Mouse (Mus musculus) heart, embryonic 14.5 days (tissue): ENCODE results near the gene Cacna1d. TPM values are rescaled to one million over a fixed set of nuclear protein-coding genes. Genes with fewer than 3 reads are reported as not detected.

Source experiments
- ATAC-seq: fragments of 200-750 bp; cut with Nextera tagmentation; 2 replicates; pipeline ENCODE4 v1.8.0; 2017; ENCODE audit warnings: low read depth, moderate TSS enrichment; ENCODE audit not compliant: insufficient number of reproducible peaks, insufficient read depth, low FRiP score
- H3K27ac ChIP-seq, 2 experiments: fragments of 200-500 bp in 1 of 2; fragments of 300-500 bp in 1 of 2; sonication (generic) in 1 of 2; replicated peaks in 1 of 2; 2 replicates each; pipeline ENCODE4 v1.5.1; 2012 to 2014; ENCODE audit warnings: low read depth in 2 of 2, low read length in 2 of 2, control low read depth in 1 of 2, mild to moderate bottlenecking in 1 of 2, mixed read lengths in 1 of 2; ENCODE audit not compliant: control insufficient read depth in 1 of 2, insufficient read depth in 1 of 2
- H3K27me3 ChIP-seq: fragments of 300-500 bp; sonication (generic); 2 replicates; pipeline ENCODE4 v1.6.1; 2014; ENCODE audit warnings: mild to moderate bottlenecking, low read length, control low read depth; ENCODE audit not compliant: control insufficient read depth, insufficient read depth
- H3K36me3 ChIP-seq: fragments of 300-500 bp; sonication (generic); 2 replicates; pipeline ENCODE4 v1.6.1; 2014; ENCODE audit warnings: mild to moderate bottlenecking, control low read depth, low read length, mixed read lengths; ENCODE audit not compliant: control insufficient read depth, insufficient read depth
- H3K4me1 ChIP-seq, 2 experiments: fragments of 200-500 bp in 1 of 2; fragments of 300-500 bp in 1 of 2; sonication (generic) in 1 of 2; 2 replicates each; pipeline ENCODE4 v1.6.1; 2012 to 2014; ENCODE audit warnings: low read length in 2 of 2, control low read depth in 1 of 2, mixed read lengths in 1 of 2; ENCODE audit not compliant: control insufficient read depth in 2 of 2, insufficient read depth in 2 of 2
- H3K4me2 ChIP-seq: fragments of 300-500 bp; sonication (generic); 2 replicates; pipeline ENCODE4 v1.6.1; 2014; ENCODE audit warnings: mild to moderate bottlenecking, low read length
- H3K4me3 ChIP-seq, 2 experiments: fragments of 200-500 bp in 1 of 2; fragments of 300-500 bp in 1 of 2; sonication (generic) in 1 of 2; 2 replicates each; pipeline ENCODE4 v1.5.1; 2012 to 2014; ENCODE audit warnings: low read length in 2 of 2, mild to moderate bottlenecking in 2 of 2, control low read depth in 1 of 2, low read depth in 1 of 2, moderate library complexity in 1 of 2; ENCODE audit not compliant: control insufficient read depth in 1 of 2, insufficient read depth in 1 of 2
- H3K9ac ChIP-seq: fragments of 300-500 bp; sonication (generic); 2 replicates; pipeline ENCODE4 v1.6.1; 2014; ENCODE audit warnings: mild to moderate bottlenecking, low read length
- H3K9me3 ChIP-seq: fragments of 300-500 bp; sonication (generic); 2 replicates; pipeline ENCODE4 v1.6.1; 2016; ENCODE audit warnings: low read length, control low read depth; ENCODE audit not compliant: control insufficient read depth
- WGBS: fragments of 180-500 bp; shearing (Covaris S2); extraction: QIAGEN DNeasy Blood & Tissue Kit; methylation state at CpG from one replicate; pipeline ENCODE4 v1.1.7; 2014; 5-methylcytosine and 5-hydroxymethylcytosine counted together
- polyA plus RNA-seq: library from polyadenylated mRNA; unstranded; fragments of >200 nt; fragmentation: Nextera tagmentation; extraction: Ambion mirVana; gene quantifications from 2 replicates; pipeline ENCODE4 v1.2.1, GENCODE M21; 2014

Gene Cacna1d
- polyA plus RNA-seq, 1 experiment from 2014 or later, result 13.1 TPM

- H3K4me3 ChIP-seq, result no peak overlapping the region
- no peak overlapping the region for H3K4me2 ChIP-seq
- no peak for ATAC-seq
- no peaks in the 10 kb centered on the region for H3K36me3 ChIP-seq
- H3K4me1 ChIP-seq, result peaks cover 3 to 9% of the 10 kb centered on the region in 2 experiments; a peak in 2 of 4 replicates
- H3K9me3 ChIP-seq, result no peaks in the 10 kb centered on the region
- H3K27me3 ChIP-seq, result no peaks in the 10 kb centered on the region
- 88% methylated on average over 8 of the region's 8 CpGs for WGBS
- H3K27ac ChIP-seq, result no peak overlapping the region
- no peak overlapping the region for H3K9ac ChIP-seq
Measured at GRCm38 (mm10) chr14:30050280-30050679, 441.0 kb downstream of the Cacna1d start.

- ATAC-seq, result no peak
- H3K27ac ChIP-seq, result no peak overlapping the region
- 77% methylated on average over 3 of the region's 3 CpGs for WGBS
Measured at GRCm38 (mm10) chr14:30048049-30048448, 443.2 kb downstream of the Cacna1d start.

GRCm38 (mm10) chr14:30046976-30047375 lies 444.3 kb downstream of the Cacna1d start:
- Histone ChIP-seq H3K4me1 (peaks cover 6 to 14% of the 10 kb centered on the region in 2 experiments), H3K27ac (no peak overlapping the region), H3K4me2 (no peak overlapping the region), H3K36me3 (0 out of 2 replicates have a peak, but pooled peaks cover 2% of the 10 kb centered on the region), H3K9me3 (no peaks in the 10 kb centered on the region), H3K27me3 (no peaks in the 10 kb centered on the region), H3K4me3 (no peak overlapping the region), H3K9ac (no peak overlapping the region)
- 85% methylated on average over 4 of the region's 4 CpGs for WGBS
- ATAC-seq, result no peak

More at GRCm38 (mm10) chr14:30048049-30048448, 443.2 kb downstream of the Cacna1d start:
- no peaks in the 10 kb centered on the region for H3K9me3 ChIP-seq
- H3K9ac ChIP-seq, result no peak overlapping the region
- no peaks in the 10 kb centered on the region for H3K27me3 ChIP-seq
- no peak overlapping the region for H3K4me2 ChIP-seq
- no peaks in the 10 kb centered on the region for H3K36me3 ChIP-seq
- H3K4me3 ChIP-seq, result no peak overlapping the region
- peaks cover 6 to 14% of the 10 kb centered on the region in 2 experiments for H3K4me1 ChIP-seq

- Histone ChIP-seq H3K36me3 (0 out of 2 replicates have a peak, but pooled peaks cover 4% of the 10 kb centered on the region), H3K9me3 (no peaks in the 10 kb centered on the region), H3K4me3 (no peak overlapping the region), H3K9ac (no peak overlapping the region), H3K27me3 (no peaks in the 10 kb centered on the region), H3K4me2 (no peak overlapping the region), H3K27ac (peak overlapping the region in 1 of 2 experiments; percentile 3; a peak in 1 of 4 replicates), H3K4me1 (peaks cover 6 to 14% of the 10 kb centered on the region in 2 experiments)
- WGBS, result 40% methylated on average over 8 of the region's 8 CpGs
- no peak for ATAC-seq
Measured at GRCm38 (mm10) chr14:30045704-30046220, 445.5 kb downstream of the Cacna1d start.

- peak overlapping the region; percentile 30 to 50; a peak in 3 of 4 replicates for H3K27ac ChIP-seq
- H3K36me3 ChIP-seq, result 0 out of 2 replicates have a peak, but pooled peaks cover 4% of the 10 kb centered on the region
- no peaks in the 10 kb centered on the region for H3K9me3 ChIP-seq
- no peak overlapping the region for H3K4me2 ChIP-seq
- H3K4me3 ChIP-seq, result no peak overlapping the region
- no peaks in the 10 kb centered on the region for H3K27me3 ChIP-seq
- 60% methylated on average over 10 of the region's 10 CpGs for WGBS
- ATAC-seq, result peak; percentile 45
- peaks cover 6 to 14% of the 10 kb centered on the region in 2 experiments for H3K4me1 ChIP-seq
- H3K9ac ChIP-seq, result no peak overlapping the region
Measured at GRCm38 (mm10) chr14:30045239-30045638, 446.0 kb downstream of the Cacna1d start.

GRCm38 (mm10) chr14:30043356-30043940 lies 447.8 kb downstream of the Cacna1d start:
- 0 out of 2 replicates have a peak, but pooled peaks cover 4% of the 10 kb centered on the region for H3K36me3 ChIP-seq
- no peaks in the 10 kb centered on the region for H3K27me3 ChIP-seq
- no peak overlapping the region for H3K4me3 ChIP-seq
- ATAC-seq, result no peak
- WGBS, result 86% methylated on average over 7 of the region's 7 CpGs
- no peaks in the 10 kb centered on the region for H3K9me3 ChIP-seq
- H3K9ac ChIP-seq, result no peak overlapping the region
- peaks cover 6 to 14% of the 10 kb centered on the region in 2 experiments for H3K4me1 ChIP-seq
- H3K27ac ChIP-seq, result no peak overlapping the region
- H3K4me2 ChIP-seq, result no peak overlapping the region

GRCm38 (mm10) chr14:30041836-30042235 lies 449.4 kb downstream of the Cacna1d start:
- H3K4me3 ChIP-seq, result no peak overlapping the region
- ATAC-seq, result no peak
- no peak overlapping the region for H3K9ac ChIP-seq

More at GRCm38 (mm10) chr14:30041836-30042235, 449.4 kb downstream of the Cacna1d start:
- H3K4me2 ChIP-seq, result no peak overlapping the region
- H3K4me1 ChIP-seq, result peaks cover 6 to 14% of the 10 kb centered on the region in 2 experiments
- no peaks in the 10 kb centered on the region for H3K27me3 ChIP-seq
- 80% methylated on average over 9 of the region's 9 CpGs for WGBS
- no peak overlapping the region for H3K27ac ChIP-seq
- no peaks in the 10 kb centered on the region for H3K9me3 ChIP-seq
- 0 out of 2 replicates have a peak, but pooled peaks cover 4% of the 10 kb centered on the region for H3K36me3 ChIP-seq
